Mouse (Mus musculus): ENCODE data around the gene Plxdc2. TPM values are rescaled to one million over a fixed set of nuclear protein-coding genes. Genes with fewer than 3 reads are reported as not detected.
A peak's percentile ranks its signal among the peaks of the same experiment; 100 is the strongest.

Plxdc2 gene
- polyA plus RNA-seq, 1 experiment from 2014 or later = 25.3 TPM

- Histone ChIP-seq H3K9ac (replicated peaks; ENCODE audit: low read depth, low read length) (no peak overlapping the region), H3K36me3 (ENCODE audit: control insufficient read depth, insufficient read depth, low read length) (no peaks in the 10 kb centered on the region), H3K4me1 (ENCODE audit: control insufficient read depth, insufficient read depth, low read length) (peaks cover 11% of the 10 kb centered on the region; the same call in 1 of the 2 replicates), H3K4me2 (ENCODE audit: low read depth, low read length) (no peak overlapping the region), H3K9me3 (ENCODE audit: control insufficient read depth, low read length) (no peaks in the 10 kb centered on the region), H3K4me3 (ENCODE audit: low read depth, low read length) (no peak overlapping the region), H3K27me3 (ENCODE audit: control insufficient read depth, insufficient read depth, low read length) (no peaks in the 10 kb centered on the region), H3K27ac (ENCODE audit: low read depth, low read length) (no peak overlapping the region; the same call in 1 of the 2 replicates)
- ATAC-seq (ENCODE audit: low read depth) = peak; percentile 50; the same call in 1 of the 2 replicates
- WGBS = 15% methylated on average over 1 of the region's 1 CpGs
Measured at GRCm38 (mm10) chr2:16773398-16774113, 417.5 kb downstream of the Plxdc2 start.

- H3K4me1 ChIP-seq (ENCODE audit: control insufficient read depth, insufficient read depth, low read length) = peaks cover 11% of the 10 kb centered on the region; the same call in 1 of the 2 replicates
- no peaks in the 10 kb centered on the region for H3K27me3 ChIP-seq (ENCODE audit: control insufficient read depth, insufficient read depth, low read length)
- 58% methylated on average over 3 of the region's 3 CpGs for WGBS
- H3K9me3 ChIP-seq (ENCODE audit: control insufficient read depth, low read length) = no peaks in the 10 kb centered on the region
- H3K4me3 ChIP-seq (ENCODE audit: low read depth, low read length) = no peak overlapping the region
- peak; percentile 41; the same call in 1 of the 2 replicates for ATAC-seq (ENCODE audit: low read depth)
- H3K36me3 ChIP-seq (ENCODE audit: control insufficient read depth, insufficient read depth, low read length) = no peaks in the 10 kb centered on the region
- no peak overlapping the region for H3K9ac ChIP-seq (replicated peaks; ENCODE audit: low read depth, low read length)
- H3K4me2 ChIP-seq (ENCODE audit: low read depth, low read length) = no peak overlapping the region
- H3K27ac ChIP-seq (ENCODE audit: low read depth, low read length) = no peak overlapping the region
Measured at GRCm38 (mm10) chr2:16774114-16774433, 418.0 kb downstream of the Plxdc2 start.

- ATAC-seq (ENCODE audit: low read depth) = no peak
- Histone ChIP-seq H3K27me3 (ENCODE audit: control insufficient read depth, insufficient read depth, low read length) (no peaks in the 10 kb centered on the region), H3K4me1 (ENCODE audit: control insufficient read depth, insufficient read depth, low read length) (no peaks in the 10 kb centered on the region), H3K27ac (ENCODE audit: low read depth, low read length) (no peak overlapping the region), H3K9me3 (ENCODE audit: control insufficient read depth, low read length) (no peaks in the 10 kb centered on the region), H3K4me2 (ENCODE audit: low read depth, low read length) (no peak overlapping the region), H3K4me3 (ENCODE audit: low read depth, low read length) (no peak overlapping the region), H3K9ac (replicated peaks; ENCODE audit: low read depth, low read length) (no peak overlapping the region), H3K36me3 (ENCODE audit: control insufficient read depth, insufficient read depth, low read length) (no peaks in the 10 kb centered on the region)
Measured at GRCm38 (mm10) chr2:16795283-16795682, 439.2 kb downstream of the Plxdc2 start.
